Mouse (Mus musculus) adrenal gland (tissue): ENCODE measurements around the gene Msh4.

Source experiments
- intact Hi-C: fragments of 180-260 bp; cut with DNase I; formaldehyde crosslinking; loops from one replicate; pipeline ENCODE4 v1.15.1; 2025

Gene Msh4

GRCm38 (mm10) chr3:153819438-153819837, 86.5 kb downstream of the Msh4 start:
- intact Hi-C loops, result no loop called here

- intact Hi-C loops, result no loop called here
Observed at GRCm38 (mm10) chr3:153818723-153819122, 87.2 kb downstream of the Msh4 start.

- intact Hi-C loops, result no loop called here
Observed at GRCm38 (mm10) chr3:153817376-153817890, 88.5 kb downstream of the Msh4 start.

GRCm38 (mm10) chr3:153814026-153814425, 91.9 kb downstream of the Msh4 start:
- intact Hi-C loops, result no loop called here

GRCm38 (mm10) chr3:153808406-153808805, 97.5 kb downstream of the Msh4 start:
- intact Hi-C loops, result no loop called here

GRCm38 (mm10) chr3:153807444-153808149, 98.3 kb downstream of the Msh4 start:
- intact Hi-C loops, result no loop called here
